Mouse (Mus musculus) hindbrain, postnatal 0 days (tissue): Measurements from ENCODE around the gene Phtf1. TPM values are rescaled to one million over a fixed set of nuclear protein-coding genes. Genes with fewer than 3 reads are reported as not detected.

Experiments used
- ATAC-seq: fragments of 200-750 bp; cut with Nextera tagmentation; 2 replicates; pipeline ENCODE4 v1.8.0; 2017; ENCODE audit warnings: mild to moderate bottlenecking, moderate TSS enrichment, moderate library complexity
- DNase-seq: peaks from one replicate; pipeline ENCODE4 v3.0.0-alpha.2; 2015; ENCODE audit warnings: low spot score
- H3K27ac ChIP-seq: fragments of 300-500 bp; sonication (generic); 2 replicates; pipeline ENCODE4 v1.5.1; 2014; ENCODE audit warnings: mild to moderate bottlenecking
- H3K27me3 ChIP-seq: fragments of 300-500 bp; sonication (generic); 2 replicates; pipeline ENCODE4 v1.6.1; 2014; ENCODE audit warnings: low read length, mixed read lengths; ENCODE audit not compliant: insufficient read depth
- H3K36me3 ChIP-seq: fragments of 300-500 bp; sonication (generic); 2 replicates; pipeline ENCODE4 v1.6.1; 2014; ENCODE audit warnings: low read length, mixed read lengths; ENCODE audit not compliant: insufficient read depth
- H3K4me1 ChIP-seq: fragments of 300-500 bp; sonication (generic); 2 replicates; pipeline ENCODE4 v1.6.1; 2014; ENCODE audit warnings: antibody characterized with exemption, low read length, mixed read lengths; ENCODE audit not compliant: insufficient read depth
- H3K4me2 ChIP-seq: fragments of 300-500 bp; sonication (generic); 2 replicates; pipeline ENCODE4 v1.6.1; 2014; ENCODE audit warnings: low read depth, mild to moderate bottlenecking, low read length, moderate library complexity, mixed read lengths
- H3K4me3 ChIP-seq: fragments of 300-500 bp; sonication (generic); 2 replicates; pipeline ENCODE4 v1.5.1; 2014; ENCODE audit warnings: low read length
- H3K9ac ChIP-seq: fragments of 300-500 bp; sonication (generic); replicated peaks from 2 replicates; pipeline ENCODE4 v1.6.1; 2014; ENCODE audit warnings: mild to moderate bottlenecking, low read length, moderate library complexity, mixed read lengths
- H3K9me3 ChIP-seq: fragments of 300-500 bp; sonication (generic); 2 replicates; pipeline ENCODE4 v1.6.1; 2016; ENCODE audit warnings: low read length, mixed read lengths
- CTCF ChIP-seq: IDR thresholded peaks from 2 replicates; pipeline ENCODE4 v1.5.1; 2016; ENCODE audit warnings: antibody characterized with exemption, control low read depth, low read depth
- WGBS: fragments of 180-500 bp; shearing (Covaris S2); extraction: QIAGEN DNeasy Blood & Tissue Kit; methylation state at CpG from one replicate; pipeline ENCODE4 v1.1.7; 2014; 5-methylcytosine and 5-hydroxymethylcytosine counted together
- polyA plus RNA-seq: library from polyadenylated mRNA; unstranded; fragments of >200 nt; fragmentation: Nextera tagmentation; extraction: Ambion mirVana; gene quantifications from 2 replicates; pipeline ENCODE4 v1.2.1, GENCODE M21; 2015
- total RNA-seq: library from RNA; depleted of rRNA; stranded (reverse); fragments of >200 nt; gene quantifications from 2 replicates; pipeline ENCODE4 v1.2.3, GENCODE M21; 2014

Gene Phtf1
- total and polyA plus RNA-seq, 2 experiments from 2014 or later: 18.4 to 25.0 TPM

GRCm38 (mm10) chr3:103960622-103961021 lies 7.3 kb upstream of the Phtf1 start:
- TF ChIP-seq CTCF: no peak
- Histone ChIP-seq H3K9me3 (no peaks in the 10 kb centered on the region), H3K36me3 (peaks cover 5% of the 10 kb centered on the region; the same call in 1 of the 2 replicates), H3K27me3 (no peaks in the 10 kb centered on the region), H3K4me3 (no peak overlapping the region), H3K4me2 (no peak overlapping the region), H3K27ac (no peak overlapping the region), H3K4me1 (no peaks in the 10 kb centered on the region), H3K9ac (no peak overlapping the region)
- no peak for ATAC-seq
- no peak for DNase-seq
- 93% methylated on average over 3 of the region's 3 CpGs for WGBS

- TF ChIP-seq CTCF: no peak
- H3K27ac ChIP-seq: peak overlapping the region; percentile 97
- 0 out of 2 replicates have a peak, but pooled peaks cover 7% of the 10 kb centered on the region for H3K4me1 ChIP-seq
- no peaks in the 10 kb centered on the region for H3K9me3 ChIP-seq
- peak overlapping the region; percentile 74 for H3K4me2 ChIP-seq
- H3K4me3 ChIP-seq: peak overlapping the region; percentile 93
- H3K36me3 ChIP-seq: no peaks in the 10 kb centered on the region
- ATAC-seq (no peak), DNase-seq (no peak)
- peak overlapping the region; percentile 93 for H3K9ac ChIP-seq
- WGBS: 15% methylated on average over 2 of the region's 2 CpGs
- H3K27me3 ChIP-seq: no peaks in the 10 kb centered on the region
Observed at GRCm38 (mm10) chr3:103967231-103967630, 679 bp upstream of the Phtf1 start.

- WGBS: 1% methylated on average over 22 of the region's 24 CpGs
- no peak for TF ChIP-seq CTCF
- Histone ChIP-seq H3K9ac (peak overlapping the region; percentile 93), H3K27me3 (no peaks in the 10 kb centered on the region), H3K36me3 (peaks cover 7% of the 10 kb centered on the region; the same call in 1 of the 2 replicates), H3K4me3 (peak overlapping the region; percentile 93), H3K9me3 (no peaks in the 10 kb centered on the region), H3K27ac (peak overlapping the region; percentile 97), H3K4me1 (0 out of 2 replicates have a peak, but pooled peaks cover 7% of the 10 kb centered on the region), H3K4me2 (peak overlapping the region; percentile 74)
- ATAC-seq: peak; percentile 81
- DNase-seq: peak; percentile 74
Observed at GRCm38 (mm10) chr3:103968701-103969100, 791 bp downstream of the Phtf1 start.

GRCm38 (mm10) chr3:103971157-103971556 lies 3.2 kb downstream of the Phtf1 start:
- 0 out of 2 replicates have a peak, but pooled peaks cover 7% of the 10 kb centered on the region for H3K4me1 ChIP-seq
- WGBS: 99% methylated on average over 2 of the region's 2 CpGs

GRCm38 (mm10) chr3:103984556-103984955 lies 16.6 kb downstream of the Phtf1 start:
- H3K27me3 ChIP-seq: no peaks in the 10 kb centered on the region
- peaks cover 26% of the 10 kb centered on the region for H3K36me3 ChIP-seq
- no peak overlapping the region for H3K27ac ChIP-seq
- ATAC-seq (no peak), DNase-seq (no peak)
- no peak overlapping the region for H3K9ac ChIP-seq
- H3K4me3 ChIP-seq: no peak overlapping the region
- no peak for TF ChIP-seq CTCF
- no peaks in the 10 kb centered on the region for H3K9me3 ChIP-seq
- no peaks in the 10 kb centered on the region for H3K4me1 ChIP-seq
- no peak overlapping the region for H3K4me2 ChIP-seq
- WGBS: 63% methylated on average over 4 of the region's 4 CpGs

More at GRCm38 (mm10) chr3:103971157-103971556, 3.2 kb downstream of the Phtf1 start:
- H3K4me3 ChIP-seq: no peak overlapping the region
- no peak overlapping the region for H3K4me2 ChIP-seq
- no peaks in the 10 kb centered on the region for H3K27me3 ChIP-seq
- no peak overlapping the region for H3K9ac ChIP-seq
- no peak for DNase-seq
- H3K27ac ChIP-seq: no peak overlapping the region
- H3K36me3 ChIP-seq: peaks cover 7% of the 10 kb centered on the region; the same call in 1 of the 2 replicates
- no peak for ATAC-seq
- no peaks in the 10 kb centered on the region for H3K9me3 ChIP-seq
- no peak for TF ChIP-seq CTCF

- peaks cover 31% of the 10 kb centered on the region for H3K36me3 ChIP-seq
- WGBS: 98% methylated on average over 2 of the region's 2 CpGs
Observed at GRCm38 (mm10) chr3:103985194-103985593, 17.3 kb downstream of the Phtf1 start.

GRCm38 (mm10) chr3:103987831-103988432 lies 20.0 kb downstream of the Phtf1 start:
- no peak for ATAC-seq
- WGBS: 69% methylated on average over 5 of the region's 5 CpGs
- peaks cover 45% of the 10 kb centered on the region for H3K36me3 ChIP-seq

More at GRCm38 (mm10) chr3:103985194-103985593, 17.3 kb downstream of the Phtf1 start:
- H3K9ac ChIP-seq: no peak overlapping the region
- DNase-seq: no peak
- TF ChIP-seq CTCF: no peak
- no peak for ATAC-seq
- no peaks in the 10 kb centered on the region for H3K27me3 ChIP-seq
- no peak overlapping the region for H3K4me3 ChIP-seq
- no peak overlapping the region for H3K27ac ChIP-seq
- no peaks in the 10 kb centered on the region for H3K9me3 ChIP-seq
- no peaks in the 10 kb centered on the region for H3K4me1 ChIP-seq
- no peak overlapping the region for H3K4me2 ChIP-seq

More at GRCm38 (mm10) chr3:103987831-103988432, 20.0 kb downstream of the Phtf1 start:
- H3K4me1 ChIP-seq: no peaks in the 10 kb centered on the region
- no peak for DNase-seq
- H3K9me3 ChIP-seq: no peaks in the 10 kb centered on the region
- no peak overlapping the region for H3K27ac ChIP-seq
- H3K4me3 ChIP-seq: no peak overlapping the region
- no peak overlapping the region for H3K4me2 ChIP-seq
- no peaks in the 10 kb centered on the region for H3K27me3 ChIP-seq
- no peak overlapping the region for H3K9ac ChIP-seq
- TF ChIP-seq CTCF: no peak
